Mouse (Mus musculus) telencephalon, adult 2 months (tissue): ENCODE data around the gene Dcaf1.
A peak's percentile ranks its signal among the peaks of the same experiment; 100 is the strongest.

Source experiments
- DNase-seq: peaks from one replicate; pipeline ENCODE4 v3.0.0-alpha.2; 2011; ENCODE audit warnings: low read depth, low spot score

Dcaf1 gene

GRCm38 (mm10) chr9:106906597-106906996 is 84.9 kb downstream of the Dcaf1 start:
- DNase-seq, result no peak

DNA sequence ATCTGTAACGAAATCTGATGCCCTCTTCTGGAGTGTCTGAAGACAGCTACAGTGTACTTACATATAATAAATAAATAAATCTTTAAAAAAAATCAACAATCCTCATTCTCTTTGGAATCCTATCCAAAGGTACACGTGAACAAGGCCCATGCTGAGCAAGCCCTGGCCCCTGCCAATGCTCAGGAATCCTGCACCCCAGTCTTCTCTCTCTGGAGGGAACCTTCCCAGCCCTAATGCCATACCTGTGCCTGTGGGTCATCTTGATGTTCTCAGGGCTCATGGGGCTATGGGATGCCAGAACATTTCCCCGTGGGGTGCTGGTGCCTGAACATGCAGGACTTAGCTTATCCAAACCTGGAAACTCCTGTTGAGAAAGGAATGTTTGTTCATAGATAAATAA is 86.5 kb downstream of the Dcaf1 start:
- DNase-seq, result no peak

DNA sequence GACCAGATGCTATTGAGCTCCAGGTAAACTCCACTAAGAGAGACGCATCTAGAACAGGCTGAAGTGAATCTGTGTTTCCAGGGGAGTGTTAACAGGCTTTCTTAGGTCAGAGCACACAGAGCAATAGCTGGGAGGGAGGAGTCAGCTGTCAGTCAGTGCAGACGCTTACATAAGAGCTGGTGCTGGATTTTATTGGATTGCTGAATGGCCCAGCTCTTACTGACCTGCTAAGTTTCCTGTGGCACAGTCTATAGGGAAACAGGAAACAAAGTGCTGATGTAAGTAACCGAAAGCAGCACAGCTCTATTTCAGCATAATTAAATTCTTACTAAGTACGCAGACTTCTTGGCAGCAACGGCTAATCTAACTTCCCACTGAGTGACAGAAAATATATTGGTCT is 87.0 kb downstream of the Dcaf1 start:
- peak; percentile 50 for DNase-seq

DNA sequence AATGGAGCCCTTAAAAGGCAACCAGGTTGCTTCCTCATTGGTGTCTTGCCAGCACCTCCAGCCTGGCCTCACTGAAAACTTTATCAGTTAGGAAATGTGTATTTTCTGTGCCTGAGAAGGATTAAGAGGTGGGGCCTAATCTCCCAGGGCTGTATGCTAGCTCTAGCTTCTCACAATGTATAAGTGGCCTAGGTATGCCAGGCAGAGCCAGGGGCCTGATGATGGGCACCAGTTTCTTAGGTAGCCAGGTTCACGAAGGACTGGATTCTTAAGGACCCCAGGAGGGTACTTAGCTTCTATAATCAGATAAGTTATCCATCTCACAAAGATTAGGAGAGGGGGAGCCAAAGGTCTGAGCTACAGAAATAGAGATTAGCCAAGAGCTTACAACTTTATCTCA is 90.0 kb downstream of the Dcaf1 start:
- DNase-seq, result no peak

DNA sequence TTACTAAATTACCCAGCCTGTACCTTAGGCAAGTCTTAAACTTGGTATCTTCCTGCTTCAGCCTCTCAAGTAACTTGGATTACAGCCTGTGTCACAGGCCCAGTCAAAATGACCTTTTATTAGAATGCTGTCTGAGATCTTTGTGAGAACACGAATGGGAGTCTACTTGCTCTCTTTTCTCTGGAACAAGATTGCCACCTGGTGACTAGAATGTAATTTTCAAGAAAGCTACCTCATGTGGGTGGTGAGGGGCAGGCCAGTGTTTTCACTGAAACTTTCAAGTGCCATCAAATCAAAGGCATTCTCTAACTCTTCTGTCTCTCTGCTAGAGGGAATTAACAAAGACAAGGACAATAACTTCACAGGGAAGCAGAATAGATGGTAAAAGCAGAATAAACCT is 92.1 kb downstream of the Dcaf1 start:
- no peak for DNase-seq

- DNase-seq, result no peak
Observed at GRCm38 (mm10) chr9:106914878-106915277, 93.2 kb downstream of the Dcaf1 start.
